Mouse (Mus musculus): ENCODE results near the gene Kctd20.

Gene Kctd20

DNA sequence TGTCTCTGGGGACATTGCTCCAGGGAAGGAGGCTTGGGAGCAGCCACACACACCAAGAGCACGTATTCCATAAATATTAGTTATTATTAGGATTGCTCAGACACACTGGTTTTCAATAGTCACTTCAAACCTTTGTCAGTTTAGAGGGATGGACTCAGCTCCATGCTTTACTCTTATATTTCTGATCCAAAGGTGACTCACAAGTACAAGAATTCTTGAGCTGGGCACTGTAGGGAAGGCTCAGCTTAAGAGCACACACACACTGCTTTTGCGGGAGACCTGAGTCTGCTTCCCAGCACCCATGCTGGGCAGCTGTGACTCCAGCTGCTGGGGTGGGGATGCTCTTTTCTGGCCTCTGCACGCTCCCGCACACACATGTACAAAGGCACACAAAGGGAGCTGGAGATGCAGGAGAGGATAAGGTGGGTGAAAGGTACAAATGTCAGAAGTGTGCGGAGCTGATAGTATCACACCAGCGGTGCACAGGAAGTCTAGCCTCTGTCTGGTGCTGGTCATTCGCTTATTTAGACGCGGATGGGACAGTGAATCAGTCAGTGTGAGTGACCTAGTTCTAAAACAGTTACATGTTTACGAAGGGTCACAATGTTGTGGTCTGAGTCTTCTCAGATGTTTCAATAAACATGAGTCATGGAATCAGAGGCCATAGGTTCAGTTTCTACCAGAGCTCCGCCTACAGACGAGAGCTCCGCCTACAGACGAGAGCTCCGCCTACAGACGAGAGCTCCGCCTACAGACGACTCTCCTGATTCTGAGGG lies 20.1 kb upstream of the Kctd20 start:
- DNase-seq (ENCODE audit: low spot score in 2 of 2), result no peak

DNA sequence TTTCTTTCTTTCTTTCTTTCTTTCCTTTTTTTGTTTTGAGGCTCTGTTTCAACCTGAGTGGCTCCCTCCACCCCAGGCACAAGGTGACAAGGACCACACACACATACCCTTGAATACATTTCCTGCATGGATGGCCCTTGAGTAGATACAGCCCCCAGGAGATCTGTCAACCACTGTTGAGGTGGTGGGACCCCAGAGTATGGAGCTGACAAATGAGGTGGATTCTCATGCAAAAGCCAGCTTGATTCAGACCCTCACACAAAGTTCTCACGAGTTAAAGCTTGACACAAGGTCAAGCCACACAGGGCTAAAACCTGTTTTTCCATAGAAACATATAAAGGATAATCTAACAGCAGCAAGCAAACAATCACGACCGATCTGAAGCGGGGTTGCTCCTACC lies 19.5 kb upstream of the Kctd20 start:
- no peak for DNase-seq (ENCODE audit: low spot score in 2 of 2)

DNA sequence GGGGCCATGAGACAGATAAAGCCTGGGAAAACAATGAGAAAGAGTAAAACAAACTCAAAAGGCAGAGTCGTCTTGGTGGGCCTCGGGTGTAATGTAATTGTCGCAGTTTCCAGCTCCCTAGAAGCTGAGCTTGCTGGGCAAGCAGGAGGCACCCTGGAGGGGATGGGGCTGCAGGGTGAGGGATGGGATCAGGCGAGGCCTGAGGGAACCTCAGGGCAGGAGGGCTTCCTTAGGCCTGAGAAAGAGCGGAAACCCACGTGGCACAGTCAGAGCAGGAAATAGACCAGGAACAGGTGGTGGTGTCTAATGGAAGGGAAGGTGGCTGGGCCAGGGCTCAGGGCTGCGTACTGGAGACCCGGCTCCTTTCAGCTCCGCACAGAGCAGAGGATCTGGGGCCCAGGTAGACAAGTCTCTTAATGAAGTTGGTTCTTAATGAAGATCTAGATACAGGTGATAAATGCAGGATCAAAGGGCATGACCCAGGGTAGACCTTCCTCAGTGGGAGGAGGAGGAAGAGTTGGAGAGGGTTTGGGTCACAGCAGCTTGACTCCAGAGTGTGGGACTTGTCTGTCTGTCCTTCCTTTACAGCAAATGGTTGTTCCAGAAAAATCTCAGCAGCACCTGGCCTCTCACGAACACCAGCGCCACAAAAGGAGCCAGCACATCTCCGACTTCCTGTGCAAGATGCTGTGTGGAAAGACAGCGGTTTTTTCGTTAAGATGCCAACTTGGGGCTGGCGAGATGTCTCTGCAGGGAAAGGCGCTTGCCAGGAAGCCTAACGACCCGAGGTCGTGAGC lies 17.4 kb upstream of the Kctd20 start:
- DNase-seq (ENCODE audit: low spot score in 2 of 2), result no peak

DNA sequence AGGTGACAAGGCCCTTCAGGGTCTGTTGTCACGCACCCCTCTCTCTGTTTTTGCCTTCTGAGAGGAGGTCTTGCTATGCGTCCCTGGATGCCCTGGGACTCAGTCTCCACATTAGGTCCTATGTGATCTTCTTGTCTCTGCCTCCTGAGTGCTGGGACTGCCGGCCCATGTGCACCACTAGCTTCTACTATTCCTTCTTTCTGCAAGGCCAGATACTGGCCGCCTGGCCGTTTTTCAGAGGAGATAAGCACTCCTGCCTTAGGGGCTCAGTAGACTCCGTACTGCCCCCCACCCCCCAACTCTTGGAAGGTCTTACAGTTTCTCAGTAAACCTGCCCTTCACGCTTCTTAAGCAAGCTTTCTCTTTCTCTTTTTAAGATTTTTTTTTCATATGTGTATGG lies 15.6 kb upstream of the Kctd20 start:
- DNase-seq (ENCODE audit: low spot score in 2 of 2), result no peak

DNA sequence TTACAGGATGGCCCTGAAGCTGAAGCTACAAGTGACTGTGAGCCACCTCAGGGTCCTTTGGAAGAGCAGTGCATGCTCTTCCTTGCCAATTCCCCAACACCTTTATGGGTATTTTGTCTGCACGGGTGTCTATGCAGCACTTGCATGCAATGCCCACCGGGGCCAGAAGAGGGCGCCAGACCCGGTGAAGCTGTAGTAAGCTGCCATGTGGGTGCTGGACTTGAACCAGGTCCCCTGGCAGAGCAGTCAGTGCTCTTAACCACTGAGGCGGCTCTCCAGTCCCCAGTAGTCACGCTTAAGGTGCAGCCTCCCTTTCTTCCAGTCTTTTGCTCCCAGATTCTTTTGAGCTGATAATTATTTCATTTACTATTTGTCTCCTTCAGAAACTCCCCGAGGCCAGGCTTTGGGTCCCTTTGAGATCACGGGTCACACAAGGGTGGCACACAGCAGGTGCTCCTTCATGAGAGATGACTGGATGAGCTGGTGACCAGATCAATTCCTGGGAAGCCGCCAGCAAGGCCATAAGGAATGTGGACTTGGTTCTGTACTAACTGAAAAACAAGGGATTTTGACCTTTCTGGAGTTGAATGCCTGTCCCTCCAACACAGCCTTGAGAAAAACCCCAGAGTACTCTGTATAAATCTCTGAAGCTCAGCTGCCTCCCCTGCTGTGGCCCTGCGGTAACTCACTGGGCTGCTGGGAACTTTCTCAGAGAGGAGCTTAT lies 15.0 kb upstream of the Kctd20 start:
- DNase-seq (ENCODE audit: low spot score in 2 of 2), result peak; percentile 71 to 85

DNA sequence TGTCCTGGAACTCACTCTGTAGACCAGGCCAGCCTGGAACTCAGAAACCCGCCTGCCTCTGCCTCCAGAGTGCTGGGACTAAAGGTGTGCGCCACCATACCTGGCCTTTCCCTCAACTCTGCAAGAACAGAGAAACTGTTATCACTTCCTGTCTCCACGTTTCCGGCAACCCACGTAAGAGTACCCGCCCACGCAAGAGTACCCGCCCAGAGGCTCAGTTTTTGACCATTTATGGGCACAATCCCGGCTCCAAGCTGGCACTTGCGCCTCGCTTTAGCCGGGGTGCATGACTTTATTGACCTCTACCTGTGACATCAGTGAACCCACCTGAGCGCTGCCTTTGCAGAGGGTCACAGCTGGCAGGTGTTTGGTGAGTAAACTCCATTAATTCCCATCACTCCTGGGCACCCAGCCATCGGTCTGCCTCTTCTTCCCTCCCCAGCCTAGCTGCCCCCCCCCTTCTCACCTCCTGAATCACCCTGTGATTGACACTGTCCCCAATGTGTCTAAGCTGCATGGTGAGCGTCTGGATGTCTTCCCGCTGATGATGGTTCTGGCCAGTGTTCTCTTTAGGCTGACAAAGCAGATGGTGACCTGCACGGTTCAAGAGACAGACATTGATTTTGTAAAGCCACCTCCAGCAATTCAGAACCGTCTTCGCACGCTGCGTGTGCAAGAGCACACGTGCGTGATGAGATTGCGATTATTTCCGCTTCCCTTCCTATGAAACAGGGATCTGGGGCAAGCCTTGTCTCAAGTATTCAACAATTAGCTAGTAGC lies 10.8 kb upstream of the Kctd20 start:
- no peak for DNase-seq (ENCODE audit: low spot score in 2 of 2)

DNA sequence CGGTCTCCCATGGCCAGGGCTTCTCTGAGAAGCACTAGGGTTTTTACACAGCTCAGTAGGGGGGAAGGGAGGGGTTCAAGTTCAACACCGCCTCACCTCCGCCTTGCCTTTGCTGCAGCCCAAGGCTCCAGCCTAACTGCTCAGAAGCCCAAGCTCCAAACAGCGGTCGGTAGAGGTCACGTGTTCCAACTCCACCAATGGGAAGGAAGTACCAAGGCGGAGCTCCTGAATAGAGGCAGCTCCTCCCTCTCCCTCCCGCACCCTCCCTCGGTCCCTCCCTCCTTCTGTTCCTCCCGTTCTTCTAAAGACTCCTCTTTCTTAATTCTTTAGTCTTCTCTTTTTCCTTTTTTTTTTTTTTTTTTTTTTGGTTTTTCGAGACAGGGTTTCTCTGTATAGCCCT lies 9.6 kb upstream of the Kctd20 start:
- peak in 1 of 2 experiments; percentile 42 for DNase-seq (ENCODE audit: low spot score in 2 of 2)

DNA sequence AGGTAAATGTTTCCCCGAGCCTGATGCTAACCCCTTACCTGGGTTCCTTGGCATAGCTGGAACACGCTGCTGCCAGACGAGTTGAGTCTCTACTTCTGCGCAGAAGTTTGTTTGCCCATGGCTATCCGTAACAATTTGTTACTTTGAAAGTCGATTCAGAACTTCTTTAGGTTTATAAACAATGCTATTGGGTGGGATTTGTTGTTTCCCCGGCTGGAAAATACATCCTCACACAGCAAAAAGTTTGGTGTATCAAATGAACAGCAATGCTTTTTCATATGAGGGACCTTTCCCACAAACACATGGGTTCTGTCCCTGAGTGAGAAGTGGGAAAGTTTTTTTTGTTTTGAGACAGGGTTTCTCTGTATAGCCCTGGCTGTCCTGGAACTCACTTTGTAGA lies 8.0 kb upstream of the Kctd20 start, which contains the start of gene Pxt1:
Gene Pxt1, minus strand, starts transcription at position 101 of the 400 bp plus-strand sequence.
- DNase-seq (ENCODE audit: low spot score in 2 of 2), result no peak

DNA sequence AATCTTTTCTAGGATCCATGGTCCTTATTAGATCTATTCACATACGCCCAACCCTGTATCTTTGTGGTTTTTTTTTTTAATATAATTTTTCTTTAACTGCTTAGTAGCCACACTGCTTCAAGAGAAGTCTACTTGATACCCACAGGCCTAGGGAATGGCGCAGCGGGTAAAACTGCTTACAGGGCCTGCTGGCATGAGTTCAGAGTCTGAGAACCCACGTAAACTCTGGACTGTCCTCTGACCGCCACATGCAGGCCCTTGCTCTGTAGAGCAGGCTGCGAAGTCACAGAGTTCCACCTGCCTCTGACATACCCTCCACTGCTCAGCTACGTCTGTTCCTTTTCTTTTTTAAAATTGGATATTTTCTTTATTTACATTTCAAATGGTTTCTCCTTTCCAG lies 7.3 kb upstream of the Kctd20 start:
- no peak for DNase-seq (ENCODE audit: low spot score in 2 of 2)

DNA sequence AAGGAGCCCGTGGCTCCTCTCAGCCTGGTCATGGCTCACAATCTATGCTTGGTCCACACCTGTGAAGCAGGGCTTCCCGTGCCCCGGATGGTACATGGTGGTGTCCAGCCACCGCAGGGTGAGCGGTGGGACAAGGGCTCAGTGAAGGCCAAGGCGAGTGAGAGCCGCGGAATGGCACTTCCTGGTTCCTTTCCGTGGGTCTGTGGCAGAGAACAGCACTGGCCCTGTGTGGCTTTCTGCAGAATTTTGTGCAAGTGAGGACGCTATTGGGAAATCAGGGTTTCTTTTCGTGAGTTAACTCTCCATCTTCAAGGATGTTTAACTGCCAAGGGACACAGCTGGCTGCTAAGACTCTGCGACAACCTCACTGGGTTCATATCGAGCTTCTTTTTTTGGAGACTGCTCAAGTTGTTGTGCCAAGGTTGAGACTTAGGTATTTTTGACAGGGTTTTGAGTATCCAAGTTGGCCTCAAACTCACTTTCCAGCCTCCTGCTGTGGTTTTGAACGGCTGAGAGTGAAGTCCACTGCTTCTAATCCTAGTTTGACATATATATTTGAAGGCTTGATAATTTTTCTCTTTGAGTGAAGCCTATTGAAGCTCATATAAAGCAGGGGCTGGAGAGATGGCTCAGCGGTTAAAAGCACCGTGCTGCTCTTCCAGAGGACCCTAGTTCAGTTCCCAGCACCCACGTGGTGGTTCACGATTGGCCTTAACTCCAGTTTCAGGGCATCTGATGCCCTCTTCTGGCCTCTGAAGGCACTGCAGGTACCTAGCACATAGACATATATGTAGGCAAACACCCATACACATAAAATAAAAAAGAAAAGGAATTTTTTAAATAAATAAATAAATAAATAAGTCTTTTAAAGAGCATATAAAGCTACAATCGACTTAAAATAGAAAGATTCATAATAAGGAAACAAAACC lies 4.5 kb upstream of the Kctd20 start:
- DNase-seq (ENCODE audit: low spot score in 2 of 2), result no peak

DNA sequence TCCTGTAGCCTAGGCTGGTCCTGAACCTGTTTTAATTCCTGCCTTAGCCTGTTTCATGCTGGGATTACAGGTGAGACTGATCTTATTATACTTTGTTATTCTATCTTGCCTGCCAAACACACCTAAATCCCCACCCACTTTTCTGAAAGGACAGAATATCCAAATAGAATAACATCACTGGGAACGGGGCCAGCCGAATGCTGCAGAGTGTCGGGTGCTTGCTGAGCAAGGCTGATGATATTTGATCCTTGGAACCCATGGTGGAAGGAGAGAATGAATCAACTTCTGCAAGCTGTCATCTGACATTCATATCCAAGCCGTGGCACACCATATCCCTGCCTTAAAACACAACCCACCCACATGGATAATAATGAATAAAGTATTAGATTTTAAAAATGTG lies 3.1 kb upstream of the Kctd20 start:
- DNase-seq (ENCODE audit: low spot score in 2 of 2), result no peak

DNA sequence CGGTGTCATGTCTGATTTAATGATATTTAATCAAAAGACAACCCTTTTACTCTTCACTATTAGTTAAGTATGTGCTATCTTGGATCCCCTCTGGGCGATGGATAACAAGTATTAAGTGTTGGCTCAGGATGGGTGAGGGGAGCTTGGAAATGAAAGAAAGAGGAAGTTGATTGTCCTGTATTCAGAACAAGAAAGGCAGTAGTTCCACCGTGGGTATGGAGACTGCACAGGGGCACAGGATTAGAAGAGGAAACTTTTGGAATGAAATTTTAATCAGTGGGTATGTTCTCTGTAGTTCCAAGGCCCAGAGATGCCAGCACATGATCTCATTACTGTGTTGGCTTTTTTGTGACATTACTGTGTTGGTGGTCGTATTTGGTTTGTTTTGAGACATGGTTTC lies 999 bp upstream of the Kctd20 start:
- DNase-seq (ENCODE audit: low spot score in 2 of 2), result no peak

DNA sequence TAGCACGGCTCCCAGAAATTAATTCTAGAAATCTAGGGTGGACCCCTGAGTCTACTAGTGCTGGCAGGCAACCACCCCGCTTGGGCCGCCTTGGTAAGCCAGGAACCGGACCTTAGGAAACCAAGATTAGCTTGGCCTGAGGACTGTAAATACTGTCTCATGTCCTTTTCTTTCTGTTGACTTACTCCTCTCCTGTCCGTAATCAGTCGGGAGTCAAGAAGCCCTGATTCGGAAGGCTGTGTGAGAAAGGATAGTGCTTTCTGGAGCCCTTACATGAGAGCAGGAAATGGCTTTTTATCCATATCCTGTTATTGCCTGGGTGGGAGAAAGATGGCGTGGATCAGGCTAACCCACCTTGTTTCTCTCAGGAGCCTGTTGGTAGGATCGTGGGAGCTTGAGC lies 1.5 kb downstream of the Kctd20 start:
- DNase-seq (ENCODE audit: low spot score in 2 of 2), result no peak

DNA sequence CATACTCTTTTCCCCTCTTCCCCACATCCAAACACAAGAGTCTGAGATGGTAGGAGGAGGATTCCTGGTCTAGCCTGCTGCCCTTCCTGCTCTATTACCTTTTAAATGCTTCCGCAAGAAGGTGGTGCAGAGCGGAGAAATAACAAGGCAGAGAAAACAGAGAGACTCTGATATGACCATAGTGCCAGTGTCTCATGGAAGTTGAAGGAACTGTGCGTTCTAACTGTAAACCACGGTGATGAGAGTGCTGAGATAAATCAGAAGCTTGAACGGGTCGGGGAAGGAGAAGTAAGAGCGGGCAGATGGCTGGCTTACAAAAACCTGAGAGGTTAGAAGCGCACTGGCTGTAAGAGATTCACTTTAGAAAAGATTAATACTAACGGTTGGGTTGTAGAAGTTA lies 2.7 kb downstream of the Kctd20 start:
- DNase-seq (ENCODE audit: low spot score in 2 of 2), result no peak

DNA sequence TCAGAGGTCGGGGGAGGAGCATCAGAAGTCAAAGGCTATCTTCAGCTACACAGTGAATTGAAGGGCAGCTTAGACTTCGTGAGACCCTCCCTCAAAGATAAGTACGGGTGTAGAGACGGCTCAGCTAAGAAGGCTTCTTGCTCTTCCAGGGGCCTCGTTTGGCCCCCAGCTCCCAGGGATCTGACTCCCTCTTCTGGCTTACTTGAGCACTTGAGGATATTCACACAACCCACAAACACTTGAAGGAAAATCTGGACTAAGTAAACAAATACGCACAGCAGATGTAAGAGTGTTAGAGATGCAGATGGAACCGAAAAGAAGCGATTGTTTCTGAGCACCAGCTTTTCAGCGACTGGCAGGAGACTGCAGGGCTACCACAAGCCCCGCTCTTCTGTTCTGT lies 8.8 kb downstream of the Kctd20 start:
- no peak for DNase-seq (ENCODE audit: low spot score in 2 of 2)

DNA sequence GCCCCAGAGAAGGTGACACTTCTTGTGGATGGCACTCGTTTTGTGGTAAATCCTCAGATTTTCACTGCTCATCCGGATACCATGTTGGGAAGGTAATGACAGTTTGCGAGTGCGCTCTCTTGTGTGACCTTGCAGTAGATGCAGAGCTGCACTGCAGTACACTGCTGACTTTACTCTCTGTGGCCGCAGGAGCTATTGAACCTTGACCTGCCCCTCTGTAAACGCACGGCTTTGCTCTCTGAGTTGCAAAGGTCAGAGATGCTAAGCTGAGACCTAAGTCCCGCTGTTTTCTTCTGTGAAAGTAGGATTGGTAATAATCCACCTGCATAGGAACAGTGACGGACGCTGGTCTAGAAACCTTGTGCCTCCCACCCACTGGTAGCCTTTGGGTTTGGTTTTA lies 9.8 kb downstream of the Kctd20 start:
- no peak for DNase-seq (ENCODE audit: low spot score in 2 of 2)

DNA sequence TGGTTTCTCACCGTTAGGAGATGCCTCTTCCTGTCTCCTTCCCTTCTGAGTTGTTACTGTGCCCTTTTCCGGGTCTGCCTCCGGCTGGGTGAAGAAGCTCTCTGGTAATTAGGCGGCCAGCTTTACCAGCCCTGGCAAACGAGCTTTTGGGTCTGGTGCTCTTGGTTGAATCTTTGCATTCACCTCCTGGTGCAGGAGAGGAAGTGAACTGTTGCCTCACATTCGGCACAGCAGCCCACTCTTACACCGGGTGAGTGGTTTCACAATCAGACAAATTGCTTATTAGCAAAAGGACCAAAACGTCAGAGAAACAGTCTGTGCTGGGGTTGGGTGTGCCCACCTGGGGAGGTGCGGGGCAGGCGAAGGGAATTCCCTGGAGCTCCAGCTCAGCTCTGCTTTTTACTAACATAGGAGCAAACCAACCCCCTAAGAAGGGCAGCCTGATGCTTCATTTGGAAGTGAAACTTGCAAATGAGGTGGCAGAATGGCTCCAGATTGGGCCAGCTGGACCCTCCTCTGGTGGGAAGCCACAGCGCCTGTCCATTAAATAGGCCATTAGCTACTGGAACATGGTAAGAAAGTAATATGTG lies 15.4 kb downstream of the Kctd20 start:
- DNase-seq (ENCODE audit: low spot score in 2 of 2), result peak in 1 of 2 experiments; percentile 28

DNA sequence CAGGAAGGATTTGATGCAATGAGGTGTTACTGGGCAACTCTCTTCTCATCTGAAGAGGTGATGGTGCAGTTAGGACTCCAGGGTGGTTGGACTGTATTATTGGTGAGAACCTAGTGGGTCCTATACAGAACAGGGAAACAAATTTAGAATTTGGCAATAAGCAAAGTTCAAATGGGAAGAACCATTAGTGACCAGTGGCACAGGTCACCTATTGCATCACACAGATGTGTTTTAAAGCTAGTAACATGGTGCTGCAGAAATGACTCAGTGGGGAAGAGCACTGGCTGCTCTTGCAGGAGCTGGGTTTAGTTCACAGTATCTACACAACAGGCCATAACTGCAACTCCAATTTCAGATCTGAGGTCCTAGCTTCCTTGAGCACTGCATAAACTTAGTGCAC lies 18.4 kb downstream of the Kctd20 start:
- DNase-seq (ENCODE audit: low spot score in 2 of 2), result no peak

DNA sequence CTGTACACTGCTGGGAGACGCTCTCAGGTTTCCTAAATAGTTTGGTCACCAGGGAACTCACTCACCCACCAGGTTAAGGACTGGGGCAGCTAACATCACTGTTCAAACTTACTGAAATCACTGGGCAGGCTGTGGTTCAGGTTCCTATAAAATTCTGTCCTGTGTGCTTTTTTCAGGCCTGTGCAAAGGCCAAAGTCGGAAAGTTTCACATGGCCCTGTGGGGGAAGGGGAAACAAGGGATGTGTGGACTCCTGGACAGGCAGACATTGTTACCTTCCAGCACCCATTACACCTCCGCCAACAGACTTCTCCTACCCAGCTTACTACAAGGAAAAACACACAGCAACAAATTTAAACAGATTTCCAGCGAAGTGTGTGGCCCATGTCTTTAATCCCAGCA lies 27.3 kb downstream of the Kctd20 start:
- DNase-seq (ENCODE audit: low spot score in 2 of 2), result no peak

DNA sequence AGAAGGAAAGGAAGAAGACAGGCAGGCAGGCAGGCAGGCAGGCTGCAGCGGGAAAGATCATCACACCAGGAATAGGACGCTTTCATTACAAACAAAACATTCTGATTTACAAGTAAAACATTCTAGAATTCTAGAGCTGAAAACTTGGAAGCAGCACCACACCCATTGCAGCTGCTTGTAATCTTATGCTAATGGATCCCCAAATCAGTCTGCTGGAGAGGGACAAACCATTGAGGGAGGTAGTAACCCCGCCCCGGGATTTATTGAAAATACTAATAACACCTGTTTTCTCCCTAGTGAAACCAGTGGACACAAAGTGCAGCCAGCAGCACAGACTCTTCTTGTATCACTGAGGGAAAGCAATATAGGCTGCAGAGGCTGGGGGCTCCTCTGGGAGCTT lies 29.3 kb downstream of the Kctd20 start:
- DNase-seq (ENCODE audit: low spot score in 2 of 2), result no peak

Measured in spleen, postnatal 14 days (tissue).